Mouse (Mus musculus) thymus, postnatal 10 days (tissue): ENCODE results near the gene Kcnj14.
A peak's percentile ranks its signal among the peaks of the same experiment; 100 is the strongest.

Source experiments
- DNase-seq, 2 experiments: peaks; one replicate each; pipeline ENCODE4 v3.0.0; 2021; ENCODE audit warnings: low spot score in 2 of 2

Kcnj14 gene

DNA sequence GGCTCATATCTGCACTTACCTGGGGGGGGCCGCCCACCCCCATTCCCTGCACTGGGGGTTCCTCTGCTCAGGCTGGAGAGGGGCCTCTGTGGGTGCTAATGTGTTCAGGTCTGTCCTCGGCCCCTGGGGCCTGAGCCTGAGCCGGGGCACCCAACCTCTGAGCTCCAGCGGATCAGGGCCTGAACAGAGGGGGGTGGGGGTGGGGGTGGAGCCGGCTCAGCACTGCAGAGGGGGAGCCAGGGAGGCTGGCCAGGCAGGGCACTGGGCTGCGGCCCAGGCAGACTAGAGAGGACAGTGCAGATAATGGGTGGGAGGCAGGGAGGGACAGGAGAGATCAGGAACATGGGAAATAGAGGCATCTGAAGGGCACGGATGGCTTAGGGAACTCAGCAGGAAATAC is at the start of gene Kcnj14:
Gene Kcnj14, minus strand, starts transcription at position 185 of the 400 bp plus-strand sequence.
- no peak for DNase-seq

GRCm38 (mm10) chr7:45873061-45873947 is 48.7 kb upstream of the Kcnj14 start:
- peak; percentile 45 to 46 for DNase-seq

GRCm38 (mm10) chr7:45872624-45873023 is 48.0 kb upstream of the Kcnj14 start, which contains the start of gene Kdelr1:
Gene Kdelr1 (plus strand): TSS chr7:45872772.
- peak; percentile 82 to 92 for DNase-seq

DNA sequence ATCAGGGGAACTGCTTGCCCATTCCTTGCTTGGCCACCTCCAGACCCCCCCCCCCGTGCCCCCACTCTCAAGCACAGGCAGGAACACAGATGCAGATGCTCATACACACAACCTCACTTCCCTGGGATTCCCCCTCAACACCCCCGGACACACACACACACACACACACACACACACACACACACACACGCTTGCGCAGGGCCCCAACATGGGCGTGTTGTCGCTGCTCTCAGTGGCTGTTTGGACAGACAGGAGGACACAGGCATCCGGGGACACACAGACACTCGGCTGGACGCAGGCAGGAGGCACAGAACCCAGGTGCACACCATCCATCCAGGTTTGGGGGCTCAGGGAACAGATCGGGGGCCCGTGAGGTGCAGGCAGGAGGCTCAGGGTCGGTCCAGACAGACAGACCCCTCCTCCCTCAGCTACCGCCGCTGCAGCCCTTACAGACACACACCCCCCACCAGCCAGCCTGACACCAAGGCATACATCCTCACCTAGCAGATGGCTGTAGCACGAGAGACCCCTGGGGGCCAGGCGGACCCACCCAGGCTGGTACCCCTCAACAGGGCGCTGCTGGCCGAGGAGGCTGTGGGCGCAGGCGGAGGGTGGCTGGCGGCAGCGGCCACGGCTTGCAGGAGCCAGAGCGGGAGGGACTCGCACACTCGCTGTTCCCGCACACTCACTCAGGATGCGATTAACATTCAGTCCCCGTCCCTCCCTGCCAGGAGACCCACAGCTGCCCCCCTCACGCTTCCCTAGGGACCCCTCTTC is 45.9 kb upstream of the Kcnj14 start:
- no peak for DNase-seq

GRCm38 (mm10) chr7:45869787-45870186 is 45.2 kb upstream of the Kcnj14 start:
- no peak for DNase-seq

- DNase-seq = no peak
These were observed 44.6 kb upstream of the Kcnj14 start for GRCm38 (mm10) chr7:45869107-45869670.

DNA sequence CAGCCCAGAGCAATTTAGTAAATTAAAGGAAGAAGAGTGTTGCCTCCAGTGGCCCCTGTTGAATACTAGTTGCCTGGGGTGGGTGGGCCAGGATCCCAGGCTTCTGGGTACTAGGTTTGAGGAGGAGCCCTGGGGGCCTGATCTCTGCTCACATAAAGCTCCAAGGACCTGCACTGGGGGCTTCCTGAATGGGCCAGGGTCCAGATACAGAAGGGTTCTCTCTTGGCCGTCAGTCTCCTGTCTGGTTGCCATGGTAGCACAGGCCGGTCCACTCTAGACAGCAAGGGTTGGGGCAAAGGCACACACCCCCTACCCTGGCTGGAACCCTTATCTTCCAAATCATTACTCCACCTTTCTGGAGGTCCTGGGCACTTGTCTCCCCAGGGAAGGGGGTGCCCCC is 43.3 kb upstream of the Kcnj14 start:
- no peak for DNase-seq

GRCm38 (mm10) chr7:45865925-45866910 is 41.6 kb upstream of the Kcnj14 start:
- DNase-seq = peak; percentile 85 to 90

DNA sequence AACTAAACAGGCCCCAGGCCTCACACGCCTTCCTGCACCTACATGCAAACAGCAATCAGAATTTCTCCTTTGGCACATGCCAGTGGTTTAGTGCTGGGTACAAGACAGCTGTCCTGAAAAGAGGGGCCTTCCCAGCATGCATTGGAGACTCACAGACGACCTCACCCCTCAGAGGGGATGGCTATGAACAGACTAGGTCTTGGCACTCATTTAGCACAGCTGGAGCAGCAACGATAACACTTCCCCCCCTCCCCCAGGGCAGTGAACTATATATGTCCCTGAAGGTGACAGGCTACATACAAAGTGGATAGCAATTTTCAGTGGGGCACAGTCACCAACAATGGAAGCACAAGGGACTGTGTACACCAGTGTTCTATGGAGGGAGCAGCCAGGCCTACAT is 39.9 kb upstream of the Kcnj14 start:
- DNase-seq = no peak

DNA sequence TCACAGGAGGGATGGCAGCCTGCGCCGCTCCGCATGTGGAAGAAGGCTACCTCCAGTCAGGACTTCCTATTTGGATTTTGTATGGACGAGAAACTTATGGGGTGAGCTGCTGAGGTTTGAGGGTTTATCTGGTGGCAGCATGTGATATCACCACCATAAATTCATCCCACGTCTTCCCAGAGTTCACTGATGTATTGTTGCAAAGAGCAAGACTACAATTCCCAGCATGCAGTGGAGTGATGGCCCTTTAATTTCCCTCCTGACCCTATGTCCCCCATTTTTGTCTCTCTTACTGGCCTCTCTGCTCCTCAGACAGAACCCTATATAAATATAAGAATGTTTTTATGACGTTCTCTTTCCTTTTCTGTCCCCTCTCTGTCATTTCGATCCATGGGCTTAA is 38.2 kb upstream of the Kcnj14 start:
- no peak for DNase-seq

DNA sequence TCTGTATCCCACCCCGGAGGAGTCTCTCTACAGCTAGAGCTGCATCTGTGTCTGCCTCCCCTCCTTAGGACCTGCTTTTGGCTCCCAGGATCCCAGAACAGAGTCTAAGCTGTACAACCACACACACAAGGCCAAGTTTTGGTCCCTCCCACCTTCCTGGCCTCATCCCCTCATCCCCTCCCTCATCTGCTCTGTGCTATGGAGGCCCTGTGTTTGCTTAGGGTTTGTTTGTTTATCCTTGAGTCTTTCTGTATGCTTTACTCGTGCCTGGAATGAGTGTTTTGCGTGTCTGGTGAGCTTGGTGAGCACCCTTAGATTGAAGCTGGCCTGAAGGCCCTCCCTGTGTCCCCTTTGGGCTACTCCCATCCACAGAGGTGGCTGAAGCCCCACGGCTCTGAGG is 34.4 kb upstream of the Kcnj14 start:
- DNase-seq = no peak

GRCm38 (mm10) chr7:45856950-45857901 is 32.6 kb upstream of the Kcnj14 start:
- DNase-seq = no peak

GRCm38 (mm10) chr7:45853089-45853488 is 28.5 kb upstream of the Kcnj14 start:
- no peak for DNase-seq

DNA sequence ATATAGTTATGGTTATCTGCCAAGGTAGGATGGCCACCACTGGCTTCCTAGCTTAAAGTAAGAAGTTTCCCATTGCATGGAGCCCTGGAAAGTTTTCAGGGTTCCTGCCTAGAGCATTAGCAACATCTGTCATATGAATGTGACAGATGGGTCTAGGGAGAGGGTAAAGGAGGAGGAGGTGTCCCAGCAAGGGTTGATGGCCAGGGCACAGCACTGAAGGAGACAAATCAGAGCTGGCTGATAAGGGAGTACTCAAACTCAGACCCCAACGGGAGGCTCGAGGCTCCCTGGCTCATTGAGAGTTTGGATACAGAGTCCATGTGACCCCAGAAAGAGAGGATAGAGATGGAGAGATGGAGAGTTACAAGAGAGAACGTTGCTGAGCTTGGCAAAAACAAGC is 26.1 kb upstream of the Kcnj14 start:
- no peak for DNase-seq

DNA sequence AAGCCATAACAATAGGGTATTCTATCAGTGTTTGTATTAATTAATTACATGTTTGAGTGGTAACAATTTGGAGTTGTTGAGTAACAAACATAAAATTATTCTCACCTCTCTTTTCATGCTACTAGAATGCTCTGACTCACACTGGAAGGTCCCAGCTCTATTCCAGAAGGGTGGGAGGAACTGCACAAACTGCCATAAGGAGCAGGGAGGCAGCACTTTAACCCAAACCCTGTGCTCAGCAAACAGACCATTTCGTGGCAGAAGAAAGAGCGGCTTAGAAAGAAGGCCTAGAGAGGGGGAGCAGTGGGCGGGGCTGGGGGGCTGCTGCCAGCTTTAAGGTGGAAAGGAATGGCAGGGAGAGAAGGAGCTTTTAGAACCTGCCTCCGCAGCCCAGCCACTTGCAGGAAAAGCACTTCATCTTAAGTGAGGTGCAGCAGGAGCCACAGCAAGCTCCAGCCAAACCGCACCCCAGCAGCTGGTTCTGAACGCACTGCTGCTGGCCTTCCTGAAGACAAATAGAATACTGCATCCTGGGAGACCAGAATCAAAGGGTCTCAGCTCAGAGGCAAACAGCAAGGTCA is 24.0 kb upstream of the Kcnj14 start:
- DNase-seq = no peak

- no peak for DNase-seq
These were observed 18.6 kb upstream of the Kcnj14 start for GRCm38 (mm10) chr7:45842950-45843744.

DNA sequence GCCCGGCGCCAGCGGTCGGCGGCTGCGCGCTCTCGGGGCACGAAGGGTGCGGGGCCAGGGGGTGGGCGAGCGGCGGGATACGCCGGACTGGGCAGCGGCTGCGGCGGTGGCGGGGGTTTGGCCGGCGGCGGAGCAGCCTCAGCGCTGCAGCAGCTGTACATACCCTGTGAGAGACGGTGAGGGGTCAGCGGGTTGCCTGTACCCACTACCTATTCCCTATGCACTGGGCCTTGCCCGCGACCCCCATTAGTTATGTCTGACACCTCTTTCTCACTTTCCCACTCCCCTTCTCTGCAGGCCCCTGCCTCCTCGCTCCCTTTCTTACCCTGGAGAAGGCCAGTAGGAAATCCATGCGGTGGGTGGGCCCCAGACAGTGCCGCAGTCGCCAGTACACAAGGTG is 9.3 kb upstream of the Kcnj14 start:
- DNase-seq = no peak

GRCm38 (mm10) chr7:45833148-45833790 is 8.7 kb upstream of the Kcnj14 start:
- DNase-seq = no peak
